Mouse (Mus musculus): ENCODE measurements around the gene Kcnj14.

GRCm38 (mm10) chr7:45793969-45794585 lies 30.5 kb downstream of the Kcnj14 start:
- TF ChIP-seq CTCF (IDR thresholded peaks at IDR 0.05; ENCODE audit: low read depth, low read length) (no peak), GATA1 (IDR thresholded peaks at IDR 0.05; ENCODE audit: borderline replicate concordance, low read length) (no peak)
